Mouse (Mus musculus): Measurements from ENCODE around the gene Haus8. TPM values are rescaled to one million over a fixed set of nuclear protein-coding genes. Genes with fewer than 3 reads are reported as not detected.

The Haus8 gene
- total RNA-seq (2023), result 10 to 100 TPM; 59.4 to 61.7 TPM

DNA sequence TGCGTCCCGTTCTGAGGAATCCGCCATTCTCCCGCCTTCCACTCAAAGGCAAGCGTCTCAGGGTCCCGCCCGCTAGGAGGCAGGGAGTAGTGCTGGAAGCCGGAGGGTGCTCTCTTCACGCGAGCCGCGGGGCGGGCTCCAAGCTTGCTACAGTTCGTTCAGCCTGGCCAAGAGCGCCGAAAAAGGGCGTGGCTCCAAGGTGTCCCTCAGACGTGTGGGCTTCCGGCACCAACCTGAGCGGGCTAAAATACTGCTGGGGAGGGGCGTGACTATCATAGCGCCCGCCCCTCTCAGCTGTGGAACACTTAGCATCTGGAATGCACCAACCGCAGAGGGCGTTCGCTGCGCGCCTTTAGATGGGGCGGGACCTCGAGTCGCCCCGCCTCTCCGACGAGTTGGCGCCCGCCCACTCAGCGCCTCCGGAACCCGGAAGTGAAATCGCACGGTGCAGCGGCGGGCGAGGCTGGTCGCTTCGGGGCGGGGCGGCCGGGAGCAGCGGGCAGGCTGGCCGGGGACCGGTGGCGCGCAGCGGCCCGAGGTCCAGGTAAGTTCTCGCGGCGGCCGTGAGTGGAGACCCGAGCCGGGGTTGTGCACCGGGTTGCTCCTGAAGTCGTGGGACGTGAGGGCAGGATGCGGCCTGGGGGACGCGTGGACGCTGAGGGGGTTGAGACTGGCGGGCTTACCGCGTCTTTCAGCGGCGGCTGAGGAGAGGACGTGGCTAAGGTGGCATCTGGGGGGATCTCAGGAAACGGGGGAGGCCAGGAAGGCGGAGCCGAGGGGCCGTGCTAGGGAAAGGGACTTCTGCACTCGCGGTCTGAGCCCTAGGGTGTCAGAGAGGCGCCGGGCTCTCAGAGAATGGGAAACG lies at the start of gene Haus8, which contains the start of gene Myo9b:
Gene Haus8, minus strand, starts transcription at position 649 of the 865 bp plus-strand sequence.
Gene Myo9b, plus strand, starts transcription at position 429 of the 865 bp plus-strand sequence.

Other genes starting within 250 kb of the Haus8 start
- 100 to 1,000 TPM; 180 to 187 TPM for gene Myo9b, start 220 bp downstream of the Haus8 start, total RNA-seq (2023)
- 100 to 1,000 TPM; 219 to 241 TPM for gene Use1, start 93.9 kb upstream of the Haus8 start, total RNA-seq (2023)
- 10 to 100 TPM; 16.6 to 25.2 TPM for gene Ocel1, start 98.4 kb upstream of the Haus8 start, total RNA-seq (2023)
- 10 to 100 TPM; 27.3 to 30.2 TPM for gene Nr2f6, start 109.0 kb upstream of the Haus8 start, total RNA-seq (2023)
- 1 to 10 TPM; 2.0 to 3.8 TPM for gene Ushbp1, start 122.9 kb upstream of the Haus8 start, total RNA-seq (2023)
- gene Babam1, start 123.9 kb upstream of the Haus8 start, total RNA-seq (2023), result 10 to 100 TPM; 63.3 to 81.3 TPM
- under 1 TPM in 1 of 2 experiments, not detected in 1; 0.43 TPM for gene Ankle1, start 133.1 kb upstream of the Haus8 start, total RNA-seq (2023)
- gene Abhd8, start 190.7 kb upstream of the Haus8 start, total RNA-seq (2023), result 1 to 10 TPM; 6.3 to 8.4 TPM
- 10 to 100 TPM; 33.8 to 34.0 TPM for gene Mrpl34, start 192.0 kb upstream of the Haus8 start, total RNA-seq (2023)
- 10 to 100 TPM; 76.1 to 77.5 TPM for gene Dda1, start 196.3 kb upstream of the Haus8 start, total RNA-seq (2023)
- gene Ano8, start 213.0 kb upstream of the Haus8 start, total RNA-seq (2023), result 10 to 100 TPM in 1 of 2 experiments, 1 to 10 TPM in 1; 8.5 to 10.6 TPM
- gene Gtpbp3, start 215.2 kb upstream of the Haus8 start, total RNA-seq (2023), result 10 to 100 TPM; 11.0 to 14.0 TPM
- under 1 TPM; 0.39 to 0.52 TPM for gene Plvap, start 238.8 kb upstream of the Haus8 start, total RNA-seq (2023)